Mouse (Mus musculus) intestine, postnatal 0 days (tissue): Measurements from ENCODE around the gene Dock9. TPM values are rescaled to one million over a fixed set of nuclear protein-coding genes. Genes with fewer than 3 reads are reported as not detected.
"Not testable (repeated sequence)": the region's sequence is repeated elsewhere in the genome, so short reads cannot be mapped to it uniquely, and the experiment has no call there.

Experiments
- ATAC-seq: fragments of 200-750 bp; cut with Nextera tagmentation; 2 replicates; pipeline ENCODE4 v1.8.0; 2017; ENCODE audit warnings: mild to moderate bottlenecking, moderate TSS enrichment, moderate library complexity
- H3K27ac ChIP-seq: fragments of 300-500 bp; sonication (generic); 2 replicates; pipeline ENCODE4 v1.5.1; 2014; ENCODE audit warnings: mild to moderate bottlenecking, low read depth, low read length, moderate library complexity
- H3K27me3 ChIP-seq: fragments of 300-500 bp; sonication (generic); replicated peaks from 2 replicates; pipeline ENCODE4 v1.6.1; 2014; ENCODE audit warnings: low read length, mixed read lengths; ENCODE audit not compliant: control insufficient read depth, insufficient read depth
- H3K36me3 ChIP-seq: fragments of 300-500 bp; sonication (generic); 2 replicates; pipeline ENCODE4 v1.6.1; 2014; ENCODE audit warnings: mild to moderate bottlenecking, moderate library complexity; ENCODE audit not compliant: control insufficient read depth, insufficient read depth
- H3K4me1 ChIP-seq: fragments of 300-500 bp; sonication (generic); replicated peaks from 2 replicates; pipeline ENCODE4 v1.6.1; 2014; ENCODE audit warnings: antibody characterized with exemption, low read length, mixed read lengths; ENCODE audit not compliant: control insufficient read depth, insufficient read depth
- H3K4me2 ChIP-seq: fragments of 300-500 bp; sonication (generic); replicated peaks from 2 replicates; pipeline ENCODE4 v1.6.1; 2014; ENCODE audit warnings: low read depth, mild to moderate bottlenecking, moderate library complexity
- H3K4me3 ChIP-seq: fragments of 300-500 bp; sonication (generic); 2 replicates; pipeline ENCODE4 v1.5.1; 2014; ENCODE audit warnings: low read depth, low read length
- H3K9ac ChIP-seq: fragments of 300-500 bp; sonication (generic); 2 replicates; pipeline ENCODE4 v1.6.1; 2014; ENCODE audit warnings: mild to moderate bottlenecking, low read depth, low read length
- H3K9me3 ChIP-seq: fragments of 300-500 bp; sonication (generic); 2 replicates; pipeline ENCODE4 v1.6.1; 2016; ENCODE audit warnings: mixed run types; ENCODE audit not compliant: control insufficient read depth
- CTCF ChIP-seq: sonication (generic); IDR thresholded peaks from 2 replicates; pipeline ENCODE4 v1.5.1; 2016; ENCODE audit warnings: low read depth, mild to moderate bottlenecking, control low read depth, antibody characterized with exemption, moderate library complexity
- WGBS: fragments of 180-500 bp; shearing (Covaris S2); extraction: QIAGEN DNeasy Blood & Tissue Kit; methylation state at CpG from one replicate; pipeline ENCODE4 v1.1.7; 2014; 5-methylcytosine and 5-hydroxymethylcytosine counted together
- polyA plus RNA-seq: library from polyadenylated mRNA; unstranded; fragments of >200 nt; fragmentation: Nextera tagmentation; extraction: Ambion mirVana; gene quantifications from 2 replicates; pipeline ENCODE4 v1.2.1, GENCODE M21; 2015

Dock9 gene
- polyA plus RNA-seq, 1 experiment from 2014 or later = 6.2 TPM

DNA sequence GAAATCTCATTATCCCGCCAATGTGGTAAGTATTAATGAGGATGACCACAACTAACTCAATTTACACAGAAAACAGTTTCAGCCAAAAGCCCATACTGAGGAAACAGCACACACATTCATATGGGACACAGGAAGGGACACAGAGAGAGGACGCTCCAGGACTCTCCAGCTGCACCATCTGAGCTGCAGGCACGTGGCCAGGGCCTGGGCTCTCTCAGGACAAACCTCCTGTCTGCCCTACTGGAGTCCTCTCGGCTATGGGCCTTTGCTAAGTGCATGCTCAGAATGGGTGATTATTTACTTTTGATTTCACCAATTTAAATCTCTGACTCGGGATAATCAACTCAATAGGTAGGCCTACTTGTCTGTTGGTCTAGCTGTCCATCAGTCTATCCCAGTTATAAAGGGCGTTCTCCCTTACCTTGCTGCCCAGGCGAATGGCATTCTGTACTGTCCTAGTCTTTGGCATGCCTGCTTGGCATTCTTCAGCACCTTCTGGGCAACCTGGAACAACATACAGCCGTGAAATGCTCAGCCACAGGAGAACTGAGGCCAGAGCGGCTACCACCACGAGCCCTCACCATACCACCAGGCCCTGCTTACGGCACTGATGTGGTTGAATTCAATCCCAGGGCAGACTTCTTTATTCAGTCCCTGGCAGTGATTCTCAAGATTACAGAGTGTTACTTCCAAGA, 162.8 kb downstream of the Dock9 start:
- Histone ChIP-seq H3K4me2 (no peak overlapping the region), H3K9me3 (no peaks in the 10 kb centered on the region), H3K4me1 (no peaks in the 10 kb centered on the region), H3K36me3 (peaks cover 39% of the 10 kb centered on the region), H3K9ac (no peak overlapping the region), H3K27ac (no peak overlapping the region), H3K27me3 (no peaks in the 10 kb centered on the region), H3K4me3 (no peak overlapping the region)
- no peak for TF ChIP-seq CTCF
- ATAC-seq = no peak
- WGBS = 83% methylated on average over 11 of the region's 11 CpGs

- no peak overlapping the region for H3K4me3 ChIP-seq
- H3K9ac ChIP-seq = no peak overlapping the region
- peak; percentile 57 for TF ChIP-seq CTCF
- H3K9me3 ChIP-seq = no peaks in the 10 kb centered on the region
- ATAC-seq = no peak
- H3K27me3 ChIP-seq = no peaks in the 10 kb centered on the region
- H3K36me3 ChIP-seq = peaks cover 33% of the 10 kb centered on the region
- no peak overlapping the region for H3K27ac ChIP-seq
- no peak overlapping the region for H3K4me2 ChIP-seq
- 60% methylated on average over 14 of the region's 14 CpGs for WGBS
- H3K4me1 ChIP-seq = no peaks in the 10 kb centered on the region
Observed at GRCm38 (mm10) chr14:121634093-121634735, 163.4 kb downstream of the Dock9 start.

- no peak for ATAC-seq
- Histone ChIP-seq H3K36me3 (peaks cover 23% of the 10 kb centered on the region; the same call in 1 of the 2 replicates), H3K9me3 (no peaks in the 10 kb centered on the region), H3K4me2 (no peak overlapping the region), H3K4me1 (no peaks in the 10 kb centered on the region), H3K4me3 (no peak overlapping the region), H3K27ac (no peak overlapping the region), H3K27me3 (no peaks in the 10 kb centered on the region), H3K9ac (no peak overlapping the region)
- WGBS = 96% methylated on average over 8 of the region's 8 CpGs
- TF ChIP-seq CTCF = no peak
Observed at GRCm38 (mm10) chr14:121631934-121632333, 165.7 kb downstream of the Dock9 start.

DNA sequence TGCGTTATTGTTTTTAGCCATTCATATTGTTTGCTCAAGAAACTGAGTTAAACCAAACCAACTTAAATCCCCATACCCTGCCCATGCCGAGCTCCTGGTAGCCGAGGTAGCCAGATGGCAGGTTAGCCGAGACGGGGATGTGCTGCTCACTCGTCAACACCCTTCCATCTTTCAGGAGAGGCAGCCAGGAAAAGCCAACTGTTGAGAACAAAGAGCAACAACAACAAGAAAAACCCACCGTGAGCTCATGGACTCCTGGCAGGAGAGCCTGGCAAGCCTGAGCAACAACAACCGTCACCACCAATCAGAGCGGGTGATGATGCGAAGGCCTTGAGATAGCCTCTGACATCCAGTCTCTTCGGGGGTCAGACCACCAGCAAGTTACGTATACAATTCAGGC, 170.9 kb downstream of the Dock9 start:
- no peak for ATAC-seq
- H3K9me3 ChIP-seq = no peaks in the 10 kb centered on the region
- no peak for TF ChIP-seq CTCF
- H3K36me3 ChIP-seq = peaks cover 39% of the 10 kb centered on the region
- WGBS = 87% methylated on average over 12 of the region's 12 CpGs
- no peak overlapping the region for H3K4me3 ChIP-seq
- no peak overlapping the region for H3K27ac ChIP-seq
- no peaks in the 10 kb centered on the region for H3K4me1 ChIP-seq
- H3K4me2 ChIP-seq = no peak overlapping the region
- no peak overlapping the region for H3K9ac ChIP-seq
- H3K27me3 ChIP-seq = no peaks in the 10 kb centered on the region

DNA sequence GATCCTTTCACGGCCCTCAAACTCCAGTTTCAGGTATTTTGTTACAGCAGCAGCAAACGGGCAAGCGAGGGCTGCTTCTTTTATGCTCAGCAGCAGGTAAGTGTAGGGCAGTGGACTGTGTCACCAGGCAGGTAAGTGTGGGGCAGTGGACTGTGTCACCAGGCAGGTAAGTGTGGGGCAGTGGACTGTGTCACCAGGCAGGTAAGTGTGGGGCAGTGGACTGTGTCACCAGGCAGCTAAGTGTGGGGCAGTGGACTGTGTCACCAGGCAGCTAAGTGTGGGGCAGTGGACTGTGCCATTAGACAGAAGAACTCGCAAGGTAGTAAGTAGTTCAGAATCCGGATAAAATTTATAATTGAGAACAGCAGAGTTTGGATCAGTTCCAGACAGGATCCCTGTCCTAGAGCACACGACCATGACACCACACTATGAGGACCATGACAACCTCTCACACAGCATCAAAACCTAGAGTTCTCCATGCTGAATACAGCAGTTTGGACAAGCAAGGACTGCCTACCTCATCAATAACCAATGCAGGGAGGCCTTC, 173.6 kb downstream of the Dock9 start:
- H3K27me3 ChIP-seq, H3K4me1 ChIP-seq, ATAC-seq, H3K4me2 ChIP-seq, H3K4me3 ChIP-seq, H3K9ac ChIP-seq, H3K27ac ChIP-seq, H3K9me3 ChIP-seq: not testable (repeated sequence)
- WGBS = 92% methylated on average over 6 of the region's 6 CpGs
- H3K36me3 ChIP-seq = peaks cover 50% of the 10 kb centered on the region

GRCm38 (mm10) chr14:121621806-121622205, 175.8 kb downstream of the Dock9 start:
- Histone ChIP-seq H3K27ac (no peak overlapping the region), H3K27me3 (no peaks in the 10 kb centered on the region), H3K36me3 (peaks cover 48% of the 10 kb centered on the region), H3K9ac (no peak overlapping the region), H3K4me1 (no peaks in the 10 kb centered on the region), H3K9me3 (no peaks in the 10 kb centered on the region), H3K4me3 (no peak overlapping the region), H3K4me2 (no peak overlapping the region)
- TF ChIP-seq CTCF = no peak
- WGBS = 95% methylated on average over 3 of the region's 3 CpGs
- ATAC-seq = no peak
